In the genomic region with DNA sequence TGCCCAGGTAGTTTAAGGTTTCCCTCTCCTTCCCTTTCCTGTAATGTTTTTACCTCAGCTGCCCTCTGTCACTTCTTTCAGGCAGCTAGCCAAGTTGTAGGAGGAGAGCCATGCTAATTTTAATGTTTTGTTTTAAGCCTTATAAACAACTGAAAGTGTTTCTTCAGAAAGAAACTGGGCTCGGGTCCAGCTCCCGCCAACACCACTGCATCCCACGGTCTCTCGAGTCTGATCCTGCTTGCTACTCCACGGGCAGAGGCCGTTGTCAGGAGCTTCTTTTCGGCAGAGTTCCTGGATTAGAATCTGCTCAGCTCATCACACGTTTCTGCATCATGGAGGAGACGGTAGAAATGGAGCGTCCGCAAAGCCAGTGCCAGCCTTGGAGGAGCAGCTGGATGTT, we compare ENCODE assay signal across 16 mouse cellular contexts. TPM values are rescaled to one million over a fixed set of nuclear protein-coding genes. Genes with fewer than 3 reads are reported as not detected.
A peak's percentile ranks its signal among the peaks of the same experiment; 100 is the strongest.
DNase-seq lines count a peak whose midpoint lies in the region; ATAC-seq lines count a peak whose summit lies in the region.
"Had no signal": no experiment of that assay in that cellular context is flagged by ENCODE, and none has a peak within 500 bp of the region (broad histone marks: within the 10 kb centered on the region; RNA-seq: fewer than 3 reads in every experiment).

No protein-coding gene starts in this region.

- H3K27ac ChIP-seq in kidney, embryonic 14.5 days (ENCODE audit: low read depth, low read length): no peak overlapping the region
- H3K27ac ChIP-seq: liver, embryonic 13.5 days; midbrain, embryonic 12.5 days; neural tube, embryonic 12.5 days had no signal

- no peaks in the 10 kb centered on the region for H3K27me3 ChIP-seq in kidney, embryonic 14.5 days (ENCODE audit: control insufficient read depth, insufficient read depth, low read length)
- H3K27me3 ChIP-seq: liver, embryonic 13.5 days; midbrain, embryonic 12.5 days; neural tube, embryonic 12.5 days had no signal

- ATAC-seq in kidney, embryonic 14.5 days (ENCODE audit: low FRiP score, low TSS enrichment): no peak
- ATAC-seq: inflammation-experienced regulatory T-cells, adult 6 months had no signal

- no peaks in the 10 kb centered on the region; the same call in 1 of the 2 replicates for H3K9me3 ChIP-seq in kidney, embryonic 14.5 days (ENCODE audit: control insufficient read depth, low read length)

- H3K36me3 ChIP-seq in kidney, embryonic 14.5 days (ENCODE audit: control insufficient read depth, insufficient read depth, low read length): no peaks in the 10 kb centered on the region
- H3K36me3 ChIP-seq: liver, embryonic 13.5 days; midbrain, embryonic 12.5 days; neural tube, embryonic 12.5 days had no signal

- no peak overlapping the region for H3K9ac ChIP-seq in kidney, embryonic 14.5 days (ENCODE audit: low read depth, low read length)
- H3K9ac ChIP-seq: liver, embryonic 13.5 days; midbrain, embryonic 12.5 days; neural tube, embryonic 12.5 days had no signal

- no peak overlapping the region for H3K4me3 ChIP-seq in kidney, embryonic 14.5 days (ENCODE audit: low read length)
- H3K4me3 ChIP-seq: liver, embryonic 13.5 days; midbrain, embryonic 12.5 days; neural tube, embryonic 12.5 days had no signal

- H3K4me2 ChIP-seq in kidney, embryonic 14.5 days (replicated peaks; ENCODE audit: low read depth, low read length): no peak overlapping the region
- H3K4me2 ChIP-seq: liver, embryonic 13.5 days; midbrain, embryonic 12.5 days; neural tube, embryonic 12.5 days had no signal

- WGBS in kidney, embryonic 14.5 days: 66% methylated on average over 11 of the region's 11 CpGs

- intact Hi-C loops in heart, postnatal 25 days (cut with DNase I): no loop called here

- DNase-seq in kidney, postnatal 36 days: peak; percentile 0 to 7
- DNase-seq in brain, adult 2 months (ENCODE audit: low read depth, low spot score): peak; percentile 71
- peak; percentile 63 to 65 for DNase-seq in frontal cortex, postnatal 14 days (ENCODE audit: low spot score in 2 of 2)
- peak; percentile 6 to 39 for DNase-seq in lung, postnatal 4 days
- no peak for DNase-seq in heart, postnatal 25 days (ENCODE audit: low spot score)
- no peak for DNase-seq in ovary, postnatal 10 days (ENCODE audit: low spot score)
- DNase-seq: cerebellum, postnatal 36 days; heart, postnatal 4 days; liver, embryonic 13.5 days had no signal

- H3K4me1 ChIP-seq in kidney, embryonic 14.5 days (ENCODE audit: control insufficient read depth, insufficient read depth, low read length): no peaks in the 10 kb centered on the region
- H3K4me1 ChIP-seq: liver, embryonic 13.5 days had no signal

RNA-seq across cellular contexts. Expression of a gene that starts 46.7 kb away (rescaled TPM):
- not detected in 2 replicates for polyA plus RNA-seq in kidney, embryonic 14.5 days (2014; fragmentation: Nextera tagmentation; extraction: Ambion mirVana)
- total RNA-seq in heart, postnatal 25 days (2021): not detected
- total RNA-seq: heart, adult 8-10 months; heart, postnatal 4 days; layer of hippocampus, postnatal 25 days had no signal
- polyA plus RNA-seq: inflammation-experienced regulatory T-cells, adult 6 months; liver, embryonic 13.5 days; midbrain, embryonic 12.5 days; neural tube, embryonic 12.5 days; spleen, adult 2 months had no signal

Comparison
In these comparisons a context has a peak if more than half of its experiments do, and no peak if none do; other contexts are left out.
1. DNase-seq: peak in kidney, postnatal 36 days (2 of 2), brain, adult 2 months (single experiment), frontal cortex, postnatal 14 days (2 of 2) and lung, postnatal 4 days (2 of 2); none in heart, postnatal 25 days (single experiment) and ovary, postnatal 10 days (single experiment).